Comparison of ENCODE assay signal across 17 mouse cellular contexts in genomic region chr19:42243401-42243800, GRCm38 (mm10). TPM values are rescaled to one million over a fixed set of nuclear protein-coding genes. Genes with fewer than 3 reads are reported as not detected.
DNase-seq lines count a peak whose midpoint lies in the region.
"Had no signal": no experiment of that assay in that cellular context is flagged by ENCODE, and none has a peak within 500 bp of the region (broad histone marks: within the 10 kb centered on the region; RNA-seq: fewer than 3 reads in every experiment).

No protein-coding gene starts in this region.

- DNase-seq in adrenal gland, postnatal 10 days = peak; percentile 20
- DNase-seq in adrenal gland, adult 8-10 months = no peak
- DNase-seq in 3T3-L1 (ENCODE audit: low read depth, low spot score) = peak; percentile 59
- DNase-seq in MN1 (ENCODE audit: low spot score) = peak; percentile 9
- DNase-seq in left cerebral cortex, postnatal 14 days (ENCODE audit: low spot score in 2 of 2) = no peak
- DNase-seq in left cerebral cortex, adult 11 months (ENCODE audit: low spot score) = no peak
- DNase-seq: adrenal gland, postnatal 25 days; cerebellum, adult 11 months; cerebellum, adult 2 months; cerebellum, postnatal 36 days; embryo, embryonic 11 days; gastrocnemius, postnatal 25 days; heart, adult 18-20 months; heart, postnatal 10 days; heart, postnatal 36 days; kidney, adult 11 months; kidney, adult 8-10 months had no signal

- intact Hi-C loops in left cerebral cortex, postnatal 14 days (cut with DNase I) = no loop called here

RNA-seq across cellular contexts. Expression of gene Golga7b, which starts 4.0 kb away (rescaled TPM):
- total RNA-seq in adrenal gland, postnatal 10 days (2021) = 1 to 10 TPM in 1 of 2 experiments, under 1 TPM in 1; 0.99 to 2.3 TPM
- 1 to 10 TPM; 1.2 to 2.1 (median 1.6) TPM for total RNA-seq in adrenal gland, adult 8-10 months (2022)
- total RNA-seq in left cerebral cortex, postnatal 14 days (2021) = 100 to 1,000 TPM; 131 to 146 TPM

RNA-seq across cellular contexts. Expression of gene Sfrp5, which starts 41.3 kb away (rescaled TPM):
- 1 to 10 TPM; 5.1 to 6.2 TPM for total RNA-seq in adrenal gland, postnatal 10 days (2021)
- 10 to 100 TPM in 2 of 4 experiments, 1 to 10 TPM in 2; 3.4 to 25.0 (median 13.1) TPM for total RNA-seq in adrenal gland, adult 8-10 months (2022)
- under 1 TPM; 0.31 to 0.80 TPM for total RNA-seq in left cerebral cortex, postnatal 14 days (2021)

Comparison
In these comparisons a context has a peak if more than half of its experiments do, and no peak if none do; other contexts are left out.
1. DNase-seq: peak in adrenal gland, postnatal 10 days (single experiment), 3T3-L1 (single experiment) and MN1 (single experiment); none in adrenal gland, adult 8-10 months (single experiment), left cerebral cortex, postnatal 14 days (0 of 2) and left cerebral cortex, adult 11 months (single experiment).
2. RNA of gene Golga7b, which starts 4.0 kb away (total RNA-seq): 131 to 146 TPM in left cerebral cortex, postnatal 14 days; 0.99 to 2.3 TPM in adrenal gland, postnatal 10 days and 1.2 to 2.1 TPM in adrenal gland, adult 8-10 months; every median in the first group is over 10 times any median in the second.